Mouse (Mus musculus) adrenal gland, postnatal 4 days (tissue): ENCODE data around the gene Slc25a34. TPM values are rescaled to one million over a fixed set of nuclear protein-coding genes. Genes with fewer than 3 reads are reported as not detected.

Experiments
- DNase-seq, 2 experiments: peaks; one replicate each; pipeline ENCODE4 v3.0.0; 2021 to 2022; ENCODE audit warnings: low spot score in 2 of 2, mixed read lengths in 2 of 2
- total RNA-seq, 2 experiments: library from RNA; stranded (reverse); gene quantifications; 2 replicates each; pipeline ENCODE4 v1.2.3; 2021

Slc25a34 gene
- total RNA-seq, 2 experiments from 2014 or later, result 7.4 to 9.5 TPM

DNA sequence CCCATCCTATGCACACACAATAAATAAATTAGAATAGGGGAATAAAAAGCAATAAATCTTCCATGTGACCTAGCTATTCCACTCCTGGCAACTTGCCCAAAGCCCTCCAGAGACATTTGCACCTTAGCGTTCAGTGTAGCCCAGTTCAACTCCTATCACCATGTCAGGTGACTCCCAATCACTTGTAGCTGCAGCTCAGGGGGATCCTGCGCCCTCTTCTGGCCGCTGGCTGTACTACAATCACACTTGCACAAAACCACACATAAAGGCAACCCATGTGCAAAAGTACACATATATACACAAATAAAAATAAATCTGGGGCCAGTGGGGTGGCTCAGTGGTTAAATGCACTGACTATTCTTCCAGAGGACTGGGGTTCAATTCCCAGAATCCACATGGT is 32.1 kb downstream of the Slc25a34 start:
- no peak for DNase-seq

GRCm38 (mm10) chr4:141583919-141584318 is 39.7 kb downstream of the Slc25a34 start:
- DNase-seq, result no peak

- no peak for DNase-seq
Measured at GRCm38 (mm10) chr4:141581051-141581450, 42.6 kb downstream of the Slc25a34 start.

- no peak for DNase-seq
Measured at GRCm38 (mm10) chr4:141578833-141579232, 44.8 kb downstream of the Slc25a34 start.

GRCm38 (mm10) chr4:141576877-141577276 is 46.7 kb downstream of the Slc25a34 start:
- no peak for DNase-seq

DNA sequence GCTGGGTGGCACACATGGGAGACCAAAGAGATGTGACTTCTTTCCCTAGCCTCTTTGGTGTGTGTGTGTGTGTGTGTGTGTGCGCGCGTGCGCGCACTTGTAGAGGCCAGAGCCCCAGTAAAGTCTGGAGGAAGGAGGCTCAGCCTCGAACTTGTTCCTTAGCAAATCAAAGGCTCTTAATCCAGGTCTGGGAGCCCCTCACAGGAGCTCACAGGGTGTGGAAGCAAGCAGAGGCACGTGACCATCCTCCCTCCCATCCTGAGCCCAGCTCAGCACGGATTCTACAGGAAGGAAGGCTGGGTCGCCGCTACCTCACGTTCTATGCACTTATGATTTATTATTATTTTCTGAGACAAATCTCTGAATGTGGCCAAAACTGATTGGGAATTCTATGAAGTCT is 47.2 kb downstream of the Slc25a34 start:
- no peak for DNase-seq

- DNase-seq, result peak; percentile 77 to 79
Measured at GRCm38 (mm10) chr4:141574789-141575702, 48.6 kb downstream of the Slc25a34 start.

- DNase-seq, result peak in 1 of 2 experiments; percentile 42
Measured at GRCm38 (mm10) chr4:141573359-141573966, 50.2 kb downstream of the Slc25a34 start.

DNA sequence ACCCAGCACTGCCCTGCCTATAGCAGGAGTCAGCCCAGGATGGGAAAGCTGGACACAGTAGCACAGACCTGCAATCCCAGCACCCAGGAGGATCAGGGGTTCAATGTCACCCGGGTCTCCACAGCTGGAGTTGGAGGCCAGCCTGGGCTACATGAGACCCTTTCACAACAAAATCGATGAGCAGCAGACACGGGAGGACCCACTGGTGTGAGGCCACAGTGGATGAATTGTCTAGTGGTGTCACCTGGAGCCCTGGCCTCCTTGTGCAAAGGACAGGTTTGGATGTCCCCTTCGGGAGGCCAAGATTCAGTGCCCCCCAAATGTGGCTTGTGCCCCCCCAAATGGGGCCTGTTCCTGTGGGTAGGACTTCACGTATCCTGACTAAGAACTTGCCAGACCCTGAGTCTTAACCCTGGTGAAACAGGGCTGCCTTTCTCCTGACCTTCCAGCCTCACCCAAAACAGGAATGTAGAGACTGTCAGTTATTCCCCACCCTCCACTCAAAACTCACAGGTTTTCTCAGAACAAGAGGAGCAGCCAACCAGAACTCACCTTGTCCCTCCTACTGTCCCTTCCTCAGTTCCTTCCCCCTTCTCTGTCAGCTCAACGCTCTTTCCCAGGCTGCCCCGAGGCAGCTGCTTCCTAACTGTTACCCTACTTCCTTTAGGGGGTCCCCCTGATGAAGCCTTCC is 50.8 kb downstream of the Slc25a34 start:
- no peak for DNase-seq

- no peak for DNase-seq
Measured at GRCm38 (mm10) chr4:141571934-141572333, 51.7 kb downstream of the Slc25a34 start.

DNA sequence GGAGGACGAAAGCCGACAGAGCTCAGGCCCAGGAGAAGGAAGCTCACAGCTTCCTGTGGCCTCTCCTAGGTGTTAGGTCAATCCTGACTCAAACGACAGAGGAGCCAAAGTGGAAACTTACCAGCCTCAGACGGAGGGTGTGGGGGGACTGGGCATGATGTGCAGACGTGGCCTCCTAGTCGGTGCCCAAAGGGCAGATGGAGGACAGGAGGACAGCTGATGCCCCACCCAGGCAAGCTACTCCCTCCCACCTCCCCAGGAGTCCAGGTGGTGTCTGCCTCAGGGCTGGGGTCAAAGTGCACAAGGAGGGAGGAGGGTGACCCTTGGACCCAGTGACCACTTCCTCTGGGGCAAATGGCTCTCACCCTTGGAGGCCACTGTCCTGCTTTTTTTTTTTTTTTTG is 52.3 kb downstream of the Slc25a34 start:
- DNase-seq, result no peak

DNA sequence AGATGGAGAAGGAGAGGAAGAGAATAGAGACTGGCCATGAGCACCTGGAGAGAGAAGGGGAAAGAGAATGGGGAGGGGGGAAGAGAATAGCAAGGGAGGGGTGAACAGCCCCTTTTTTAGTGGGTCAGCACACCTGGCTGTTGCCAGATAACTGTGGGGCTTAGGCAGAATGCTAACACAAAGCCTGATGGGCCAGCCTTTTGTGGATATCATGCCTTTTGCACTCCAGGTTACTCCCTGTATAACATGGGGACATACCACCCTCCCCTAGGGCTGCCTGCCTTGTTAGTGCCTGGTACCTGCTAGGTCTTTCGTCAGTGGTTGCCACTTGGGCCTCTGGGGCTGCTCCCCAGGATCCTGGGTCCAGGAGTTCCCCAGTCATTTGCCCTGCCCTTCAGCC is 52.8 kb downstream of the Slc25a34 start:
- DNase-seq, result no peak

- DNase-seq, result no peak
Measured at GRCm38 (mm10) chr4:141570004-141570403, 53.6 kb downstream of the Slc25a34 start.

GRCm38 (mm10) chr4:141568966-141569365 is 54.7 kb downstream of the Slc25a34 start:
- DNase-seq, result no peak

Other genes with a start within 250 kb of the Slc25a34 start
- 1 to 10 TPM in 1 of 2 experiments, not detected in 1; 2.3 TPM for gene Clcnka, start 225.1 kb downstream of the Slc25a34 start, total RNA-seq
- 10 to 100 TPM in 1 of 2 experiments, 1 to 10 TPM in 1; 1.0 to 24.8 TPM for gene Clcnkb, start 207.8 kb downstream of the Slc25a34 start, total RNA-seq
- gene Hspb7, start 203.0 kb downstream of the Slc25a34 start, total RNA-seq, result 1 to 10 TPM; 2.9 to 9.6 TPM
- not detected for gene Srarp, start 187.7 kb downstream of the Slc25a34 start, total RNA-seq
- 10 to 100 TPM; 21.6 to 24.9 TPM for gene Zbtb17, start 179.2 kb downstream of the Slc25a34 start, total RNA-seq
- gene Spen, start 85.2 kb downstream of the Slc25a34 start, total RNA-seq, result 10 to 100 TPM; 57.4 to 67.8 TPM
- gene Fblim1, start 17.7 kb downstream of the Slc25a34 start, total RNA-seq, result 10 to 100 TPM; 24.9 to 32.1 TPM
- gene Tmem82, start 5.2 kb downstream of the Slc25a34 start, total RNA-seq, result 1 to 10 TPM; 3.7 to 3.8 TPM
- gene Plekhm2, start 41.1 kb upstream of the Slc25a34 start, total RNA-seq, result 10 to 100 TPM; 55.5 to 60.5 TPM
- gene Rsc1a1, start 61.8 kb upstream of the Slc25a34 start, total RNA-seq, result not detected
- gene Ddi2, start 99.6 kb upstream of the Slc25a34 start, total RNA-seq, result 10 to 100 TPM; 51.8 to 56.0 TPM
- gene Agmat, start 122.9 kb upstream of the Slc25a34 start, total RNA-seq, result 10 to 100 TPM in 1 of 2 experiments, 1 to 10 TPM in 1; 4.9 to 13.6 TPM
- gene Dnajc16, start 167.1 kb upstream of the Slc25a34 start, total RNA-seq, result 10 to 100 TPM; 19.8 to 20.1 TPM
- gene Casp9, start 169.8 kb upstream of the Slc25a34 start, total RNA-seq, result 10 to 100 TPM; 31.5 to 32.4 TPM
- gene Cela2a, start 202.3 kb upstream of the Slc25a34 start, total RNA-seq, result 1,000 to 10,000 TPM in 1 of 2 experiments, under 1 TPM in 1; 0.56 to 1,571 TPM
- 10 to 100 TPM in 1 of 2 experiments, not detected in 1; 54.8 TPM for gene Ctrc, start 222.5 kb upstream of the Slc25a34 start, total RNA-seq